ENCODE assay signal across 9 mouse cellular contexts in genomic region chr5:104022558-104022957, GRCm38 (mm10). TPM values are rescaled to one million over a fixed set of nuclear protein-coding genes. Genes with fewer than 3 reads are reported as not detected.
A peak's percentile ranks its signal among the peaks of the same experiment; 100 is the strongest.
DNase-seq lines count a peak whose midpoint lies in the region; ATAC-seq and TF ChIP-seq lines count a peak whose summit lies in the region.
"Had no signal": no experiment of that assay in that cellular context is flagged by ENCODE, and none has a peak within 500 bp of the region (broad histone marks: within the 10 kb centered on the region; RNA-seq: fewer than 3 reads in every experiment).

No protein-coding gene starts in this region.

- H3K36me3 ChIP-seq in lung, embryonic 16.5 days (ENCODE audit: control insufficient read depth, insufficient read depth, low read length), result peaks cover 2% of the 10 kb centered on the region; the same call in 1 of the 2 replicates
- no peaks in the 10 kb centered on the region for H3K36me3 ChIP-seq in forebrain, embryonic 12.5 days (replicated peaks)
- H3K36me3 ChIP-seq in limb, embryonic 13.5 days, result peaks cover 5% of the 10 kb centered on the region
- peaks cover 8% of the 10 kb centered on the region for H3K36me3 ChIP-seq in small intestine, adult 2 months (ENCODE audit: control insufficient read depth, insufficient read depth, low read length)

- H3K4me2 ChIP-seq in lung, embryonic 16.5 days (ENCODE audit: low read depth, low read length), result peak overlapping the region; percentile 85
- H3K4me2 ChIP-seq in forebrain, embryonic 12.5 days, result peak overlapping the region; percentile 75; the same call in 1 of the 2 replicates
- peak overlapping the region; percentile 66 for H3K4me2 ChIP-seq in limb, embryonic 13.5 days (replicated peaks)

- peak overlapping the region; percentile 91; the same call in 1 of the 2 replicates for H3K27ac ChIP-seq in lung, embryonic 16.5 days (ENCODE audit: low read length)
- no peak overlapping the region for H3K27ac ChIP-seq in forebrain, embryonic 12.5 days
- H3K27ac ChIP-seq in limb, embryonic 13.5 days, result no peak overlapping the region
- H3K27ac ChIP-seq in small intestine, adult 2 months (ENCODE audit: insufficient read depth, low read depth, low read length), result peak overlapping the region; percentile 96

- no peak for ATAC-seq in lung, embryonic 16.5 days (ENCODE audit: low read depth)
- ATAC-seq in forebrain, embryonic 12.5 days (ENCODE audit: low FRiP score), result no peak
- no peak for ATAC-seq in limb, embryonic 13.5 days (ENCODE audit: low FRiP score, low read depth)
- no peak for ATAC-seq in erythroid progenitor cell, adult 5-6 weeks (replicated peaks; ENCODE audit: low FRiP score, poor library complexity, severe bottlenecking)

- H3K27me3 ChIP-seq in lung, embryonic 16.5 days (ENCODE audit: control insufficient read depth, insufficient read depth, low read depth, low read length), result no peaks in the 10 kb centered on the region
- peaks cover 24% of the 10 kb centered on the region for H3K27me3 ChIP-seq in forebrain, embryonic 12.5 days
- peaks cover 6% of the 10 kb centered on the region; the same call in 1 of the 2 replicates for H3K27me3 ChIP-seq in limb, embryonic 13.5 days
- H3K27me3 ChIP-seq in small intestine, adult 2 months (ENCODE audit: control insufficient read depth, insufficient read depth, low read length), result no peaks in the 10 kb centered on the region

- H3K9me3 ChIP-seq in lung, embryonic 16.5 days (ENCODE audit: control insufficient read depth, low read length), result no peaks in the 10 kb centered on the region
- no peaks in the 10 kb centered on the region for H3K9me3 ChIP-seq in forebrain, embryonic 12.5 days
- H3K9me3 ChIP-seq in limb, embryonic 13.5 days, result no peaks in the 10 kb centered on the region

- peak overlapping the region; percentile 72 for H3K9ac ChIP-seq in lung, embryonic 16.5 days (ENCODE audit: low read length)
- H3K9ac ChIP-seq in forebrain, embryonic 12.5 days, result no peak overlapping the region
- H3K9ac ChIP-seq in limb, embryonic 13.5 days, result no peak overlapping the region

- DNase-seq in lung, postnatal 14 days, result no peak
- no peak for DNase-seq in cerebellum, adult 8-10 months
- no peak for DNase-seq in layer of hippocampus, postnatal 36 days

- H3K4me3 ChIP-seq in lung, embryonic 16.5 days (ENCODE audit: low read length), result peak overlapping the region; percentile 68
- H3K4me3 ChIP-seq in forebrain, embryonic 12.5 days (replicated peaks), result no peak overlapping the region; the same call in 1 of the 2 replicates
- peak overlapping the region; percentile 55 for H3K4me3 ChIP-seq in limb, embryonic 13.5 days
- no peak overlapping the region for H3K4me3 ChIP-seq in small intestine, adult 2 months (ENCODE audit: low read depth, low read length)

- no peak for TF ChIP-seq CTCF in small intestine, adult 2 months (IDR thresholded peaks at IDR 0.05; ENCODE audit: extremely low read depth, insufficient read length, insufficient replicate concordance, low read depth, low read length)

- WGBS in lung, embryonic 16.5 days, result 53% methylated on average over 5 of the region's 5 CpGs
- 41% methylated on average over 5 of the region's 5 CpGs for WGBS in forebrain, embryonic 12.5 days
- WGBS in limb, embryonic 13.5 days, result 22% methylated on average over 5 of the region's 5 CpGs
- WGBS in small intestine, adult 2 months, result 46% methylated on average over 5 of the region's 5 CpGs

- TF ChIP-seq POLR2A in small intestine, adult 2 months (IDR thresholded peaks at IDR 0.05; ENCODE audit: low read depth, low read length), result no peak

- H3K4me1 ChIP-seq in lung, embryonic 16.5 days (replicated peaks; ENCODE audit: control insufficient read depth, insufficient read depth, low read length), result peaks cover 25% of the 10 kb centered on the region
- peaks cover 10% of the 10 kb centered on the region for H3K4me1 ChIP-seq in forebrain, embryonic 12.5 days
- H3K4me1 ChIP-seq in limb, embryonic 13.5 days, result peaks cover 13% of the 10 kb centered on the region
- H3K4me1 ChIP-seq in small intestine, adult 2 months (ENCODE audit: control insufficient read depth, insufficient read depth, insufficient read length, low read length), result peaks cover 27% of the 10 kb centered on the region

RNA-seq across cellular contexts. Expression of gene Hsd17b11, which starts 0.8 kb away (rescaled TPM):
- 5.3 and 6.2 TPM in 2 replicates for polyA plus RNA-seq in lung, embryonic 16.5 days (2015; fragmentation: Nextera tagmentation; extraction: Ambion mirVana)
- 1.5 and 1.7 TPM in 2 replicates for polyA plus RNA-seq in forebrain, embryonic 12.5 days (2016; fragmentation: Nextera tagmentation; extraction: Ambion mirVana)
- polyA plus RNA-seq in limb, embryonic 13.5 days (2015; fragmentation: Nextera tagmentation; extraction: Ambion mirVana), result 3.5 TPM in 2 replicates
- 46.9 and 109 TPM in 2 replicates for polyA plus RNA-seq in small intestine, adult 2 months (2012; rRNA removed)
- 10.8 and 18.0 TPM in 2 replicates for total RNA-seq in erythroid progenitor cell, adult 5-6 weeks (2015; ENCODE audit: low replicate concordance)
- 4.7 and 9.0 TPM in 2 replicates for total RNA-seq in erythroid progenitor cell, adult 5-6 weeks (2017; ENCODE audit: low replicate concordance)
- 10 to 100 TPM; 47.1 to 49.8 TPM for total RNA-seq in layer of hippocampus, postnatal 36 days (2021)

RNA-seq across cellular contexts. Expression of gene Nudt9, which starts 23.5 kb away (rescaled TPM):
- polyA plus RNA-seq in lung, embryonic 16.5 days (2015; fragmentation: Nextera tagmentation; extraction: Ambion mirVana), result 58.6 and 60.8 TPM in 2 replicates
- polyA plus RNA-seq in forebrain, embryonic 12.5 days (2016; fragmentation: Nextera tagmentation; extraction: Ambion mirVana), result 55.8 and 58.8 TPM in 2 replicates
- 62.8 and 63.0 TPM in 2 replicates for polyA plus RNA-seq in limb, embryonic 13.5 days (2015; fragmentation: Nextera tagmentation; extraction: Ambion mirVana)
- polyA plus RNA-seq in small intestine, adult 2 months (2012; rRNA removed), result 24.6 and 58.0 TPM in 2 replicates
- total RNA-seq in erythroid progenitor cell, adult 5-6 weeks (2015; ENCODE audit: low replicate concordance), result 51.6 and 69.9 TPM in 2 replicates
- 59.2 and 61.9 TPM in 2 replicates for total RNA-seq in erythroid progenitor cell, adult 5-6 weeks (2017; ENCODE audit: low replicate concordance)
- total RNA-seq in layer of hippocampus, postnatal 36 days (2021), result 10 to 100 TPM; 70.8 to 71.3 TPM

RNA-seq across cellular contexts. Expression of gene Hsd17b13, which starts 45.3 kb away (rescaled TPM):
- 0.19 and 0.91 TPM in 2 replicates for polyA plus RNA-seq in lung, embryonic 16.5 days (2015; fragmentation: Nextera tagmentation; extraction: Ambion mirVana)
- not detected in 2 replicates for polyA plus RNA-seq in forebrain, embryonic 12.5 days (2016; fragmentation: Nextera tagmentation; extraction: Ambion mirVana)
- polyA plus RNA-seq in limb, embryonic 13.5 days (2015; fragmentation: Nextera tagmentation; extraction: Ambion mirVana), result 0.23 TPM in 1 of 2 replicates, not detected in the other
- 5.7 and 6.0 TPM in 2 replicates for polyA plus RNA-seq in small intestine, adult 2 months (2012; rRNA removed)
- total RNA-seq in erythroid progenitor cell, adult 5-6 weeks (2015; ENCODE audit: low replicate concordance), result not detected in 2 replicates
- not detected in 2 replicates for total RNA-seq in erythroid progenitor cell, adult 5-6 weeks (2017; ENCODE audit: low replicate concordance)
- not detected for total RNA-seq in layer of hippocampus, postnatal 36 days (2021)

RNA-seq across cellular contexts. Expression of gene Gm17660, which starts 54.9 kb away (rescaled TPM):
- polyA plus RNA-seq in lung, embryonic 16.5 days (2015; fragmentation: Nextera tagmentation; extraction: Ambion mirVana), result not detected in 2 replicates
- polyA plus RNA-seq in forebrain, embryonic 12.5 days (2016; fragmentation: Nextera tagmentation; extraction: Ambion mirVana), result not detected in 2 replicates
- polyA plus RNA-seq in limb, embryonic 13.5 days (2015; fragmentation: Nextera tagmentation; extraction: Ambion mirVana), result not detected in 2 replicates
- polyA plus RNA-seq in small intestine, adult 2 months (2012; rRNA removed), result not detected in 2 replicates
- not detected in 2 replicates for total RNA-seq in erythroid progenitor cell, adult 5-6 weeks (2015; ENCODE audit: low replicate concordance)
- not detected in 2 replicates for total RNA-seq in erythroid progenitor cell, adult 5-6 weeks (2017; ENCODE audit: low replicate concordance)
- total RNA-seq in layer of hippocampus, postnatal 36 days (2021), result not detected
- total RNA-seq: gastrocnemius, adult 18-20 months had no signal

Comparison
In these comparisons a context has a peak if more than half of its experiments do, and no peak if none do; other contexts are left out.
1. H3K27ac ChIP-seq: peak in lung, embryonic 16.5 days (single experiment) and small intestine, adult 2 months (single experiment); none in forebrain, embryonic 12.5 days (single experiment) and limb, embryonic 13.5 days (single experiment).
2. H3K4me3 ChIP-seq: peak in lung, embryonic 16.5 days (single experiment) and limb, embryonic 13.5 days (single experiment); none in forebrain, embryonic 12.5 days (single experiment) and small intestine, adult 2 months (single experiment).
3. Peak in every context shown above with its lines, with median percentiles within 50 percentile points of each other: H3K4me2 ChIP-seq.